Mouse (Mus musculus): ENCODE results near the gene Gm14781. TPM values are rescaled to one million over a fixed set of nuclear protein-coding genes. Genes with fewer than 3 reads are reported as not detected.

Gm14781 gene
- not detected in 2 replicates for polyA plus RNA-seq (2012; rRNA removed; ENCODE audit: low replicate concordance)

GRCm38 (mm10) chrX:91631894-91632293 lies at the start of gene Gm14781:
Gm14781 (plus strand) TSS chrX:91632194.

Other genes with a start within 250 kb of the Gm14781 start
- not detected in 2 replicates for gene Gm5072, start 239.7 kb upstream of the Gm14781 start, polyA plus RNA-seq (2012; rRNA removed; ENCODE audit: low replicate concordance)
- not detected in 2 replicates for gene Gm8914, start 152.1 kb upstream of the Gm14781 start, polyA plus RNA-seq (2012; rRNA removed; ENCODE audit: low replicate concordance)
- gene 1700084M14Rik, start 56.3 kb upstream of the Gm14781 start, polyA plus RNA-seq (2012; rRNA removed; ENCODE audit: low replicate concordance) = not detected in 2 replicates
- not detected in 2 replicates for gene Mageb5, start 150.8 kb downstream of the Gm14781 start, polyA plus RNA-seq (2012; rRNA removed; ENCODE audit: low replicate concordance)